Mouse (Mus musculus) E14TG2a.4 (cell line): Measurements from ENCODE around the gene Lrrc20.

Source experiments
- CTCF ChIP-seq: conservative IDR thresholded peaks from 2 replicates; pipeline ENCODE4 v1.5.1; 2014; ENCODE audit warnings: low read length
- POU5F1 ChIP-seq: IDR thresholded peaks from 2 replicates; pipeline ENCODE4 v1.6.1; 2014; ENCODE audit warnings: low read length, borderline replicate concordance

- TF ChIP-seq CTCF (no peak), POU5F1 (no peak)
Measured at GRCm38 (mm10) chr10:61476440-61477165, 1.0 kb downstream of the Lrrc20 start.
